Mouse (Mus musculus) olfactory bulb, adult 2 months (tissue): ENCODE measurements around the gene Tnfsf9.

Source experiments
- CTCF ChIP-seq: fragments of 200-500 bp; IDR thresholded peaks from 2 replicates; pipeline ENCODE4 v1.5.1; 2012; ENCODE audit warnings: low read depth, mild to moderate bottlenecking, low read length, moderate library complexity; ENCODE audit not compliant: insufficient read depth
- POLR2A ChIP-seq: fragments of 200-500 bp; IDR thresholded peaks from 2 replicates; pipeline ENCODE4 v1.6.1; 2012; ENCODE audit warnings: mild to moderate bottlenecking, low read depth, low read length, moderate library complexity; ENCODE audit not compliant: insufficient read depth

GRCm38 (mm10) chr17:57099629-57100325, 5.3 kb upstream of the Tnfsf9 start:
- TF ChIP-seq CTCF (no peak), POLR2A (no peak)
